Mouse (Mus musculus): ENCODE measurements at regions not wholly inside any gene's neighbourhood (a gene's known extent, or its start where the extent isn't known, plus 50 kb on each side); places are given as distances from the start of the nearest gene placed in this dataset.

DNA sequence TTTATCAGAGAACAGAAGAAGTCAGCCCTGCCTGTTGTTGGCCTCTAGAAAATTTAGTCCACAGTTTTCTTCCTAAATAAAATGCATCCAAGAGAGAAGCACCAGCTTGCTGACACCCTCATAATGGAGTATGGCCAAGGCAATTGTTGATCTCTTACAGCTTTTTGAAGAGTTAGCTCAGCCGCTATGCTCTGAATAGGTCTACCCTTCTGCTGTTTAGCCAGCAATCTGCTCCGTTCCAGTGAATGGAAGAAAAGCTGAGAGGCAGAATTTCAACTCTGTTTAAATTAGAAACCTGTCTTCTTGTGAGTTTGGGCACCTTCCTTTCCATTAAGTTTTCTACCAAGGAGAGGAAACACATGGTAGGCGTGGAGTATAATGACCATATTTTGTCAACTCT is 290.8 kb downstream of the Rnf144b start:
- no peak for DNase-seq

GRCm38 (mm10) chr13:47413940-47414339 is 291.5 kb downstream of the Rnf144b start:
- no peak for DNase-seq

GRCm38 (mm10) chr13:47429856-47430365 is 307.5 kb downstream of the Rnf144b start:
- no peak for DNase-seq

GRCm38 (mm10) chr13:47430409-47430808 is 308.0 kb downstream of the Rnf144b start:
- DNase-seq: no peak

DNA sequence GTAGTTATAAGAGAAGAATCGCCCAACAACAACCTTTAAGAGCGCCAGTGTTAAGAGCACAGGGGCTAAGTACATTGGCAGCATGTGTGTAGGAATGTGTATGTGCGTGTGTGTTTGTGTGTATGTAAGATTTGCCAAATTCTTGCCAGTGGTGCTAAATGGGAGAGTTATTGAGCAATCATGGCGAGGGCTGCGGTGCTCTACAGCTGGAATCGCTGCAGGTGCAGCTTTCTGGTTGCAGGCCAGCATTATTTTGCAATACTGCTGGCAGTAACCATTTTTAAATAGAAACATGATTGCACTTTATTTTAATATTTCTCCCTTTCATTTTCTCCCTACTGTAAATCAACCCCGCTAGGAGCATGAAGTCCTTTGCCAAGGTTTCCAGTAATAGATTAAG is 313.2 kb downstream of the Rnf144b start:
- no peak for DNase-seq

DNA sequence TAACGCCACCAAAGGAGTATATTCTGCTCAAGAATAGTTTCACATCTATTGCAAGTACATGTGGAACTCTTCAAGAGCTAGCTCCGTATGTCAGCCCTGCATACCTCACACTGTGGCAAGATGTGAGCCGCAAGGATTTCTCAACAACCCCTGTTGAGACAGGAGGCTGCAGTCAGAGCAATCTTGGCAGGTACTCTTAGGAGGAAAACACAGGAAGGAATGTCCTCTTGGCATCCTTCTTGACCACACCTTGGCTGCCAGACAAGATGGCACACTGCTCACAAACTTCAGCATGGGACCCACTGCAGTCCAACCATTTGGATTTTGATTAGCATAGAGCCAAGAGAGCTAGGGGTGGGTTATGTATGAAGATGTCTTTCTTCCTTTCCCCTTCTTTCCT is 322.4 kb downstream of the Rnf144b start:
- DNase-seq: no peak

DNA sequence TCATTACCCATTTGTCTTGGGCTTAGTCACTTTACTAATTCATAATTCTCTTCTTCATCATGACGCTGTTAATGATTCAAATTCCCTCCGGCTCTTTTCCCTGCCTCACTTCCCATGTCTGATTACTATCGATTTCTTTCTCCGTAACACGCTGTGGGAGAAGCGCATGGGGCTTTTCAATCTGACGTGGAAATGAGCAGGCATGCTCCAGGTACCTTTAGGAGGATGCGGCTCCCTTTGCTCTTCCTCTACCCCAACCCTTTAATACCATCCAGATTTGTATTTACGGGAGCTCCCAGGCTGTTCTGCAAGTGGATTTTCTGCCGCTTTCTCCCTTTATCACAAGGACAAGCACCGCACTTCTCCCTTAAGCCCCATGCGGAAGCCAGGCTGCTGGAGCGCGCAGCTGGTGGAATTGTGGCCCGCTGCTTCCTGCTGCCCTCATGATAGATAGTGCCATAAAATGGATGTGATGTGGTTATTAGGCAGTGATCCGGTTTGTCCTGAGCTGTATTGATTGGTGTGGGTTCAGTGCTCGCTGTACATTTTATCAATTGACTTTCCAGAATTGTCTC is 329.8 kb downstream of the Rnf144b start:
- DNase-seq: no peak

DNA sequence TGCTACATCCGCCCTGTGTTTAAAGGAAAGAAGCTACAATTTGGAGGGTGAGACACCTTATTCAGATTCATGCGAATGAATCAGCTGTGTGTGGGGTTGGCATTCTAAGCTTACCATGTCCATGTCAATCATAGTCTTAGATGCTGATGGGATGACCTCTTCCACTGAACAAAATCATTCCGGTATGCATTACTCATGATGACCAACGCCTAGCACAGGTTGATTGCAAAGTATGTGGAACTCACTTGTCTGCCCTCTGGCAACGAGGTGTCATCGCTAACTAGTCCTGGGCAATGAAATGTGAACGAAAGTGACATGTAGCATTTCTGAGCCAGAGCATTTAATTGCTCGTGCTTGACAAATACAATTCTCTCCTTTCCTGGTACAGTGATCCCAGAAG is 339.7 kb downstream of the Rnf144b start:
- DNase-seq: no peak

DNA sequence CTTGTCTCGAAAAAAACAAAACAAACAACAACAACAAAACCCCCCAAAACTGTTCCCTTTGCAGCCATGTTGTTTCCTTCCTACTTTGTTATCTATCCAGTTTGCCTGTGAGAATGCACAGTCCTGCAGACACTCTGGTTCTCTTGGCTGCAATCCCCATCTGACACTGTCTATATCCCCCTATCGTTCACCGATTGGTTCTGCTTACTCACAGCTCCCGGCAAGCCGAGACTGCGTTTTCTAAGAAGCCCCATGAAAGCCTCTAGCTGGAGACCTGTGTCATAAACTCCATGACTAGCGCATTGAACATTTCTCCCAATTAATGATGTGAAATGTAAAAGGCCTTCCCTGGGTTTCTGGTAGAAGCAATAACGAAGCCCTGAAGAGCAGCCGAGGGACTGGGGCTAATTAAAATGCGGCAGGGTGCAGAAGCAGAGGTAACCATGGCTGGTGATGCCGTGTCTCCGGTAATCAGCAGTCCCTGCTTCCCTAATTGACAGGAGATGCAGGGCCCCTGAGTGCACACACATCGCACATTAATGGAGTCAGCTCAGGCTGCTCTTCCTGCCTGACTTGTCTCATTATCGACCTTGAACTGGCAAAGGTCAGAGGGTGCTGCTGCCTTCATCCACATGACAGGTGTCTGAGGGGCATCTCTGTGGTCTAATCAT is 349.2 kb downstream of the Rnf144b start:
- DNase-seq: no peak

GRCm38 (mm10) chr13:47480159-47480558 is 357.7 kb downstream of the Rnf144b start:
- DNase-seq: no peak

DNA sequence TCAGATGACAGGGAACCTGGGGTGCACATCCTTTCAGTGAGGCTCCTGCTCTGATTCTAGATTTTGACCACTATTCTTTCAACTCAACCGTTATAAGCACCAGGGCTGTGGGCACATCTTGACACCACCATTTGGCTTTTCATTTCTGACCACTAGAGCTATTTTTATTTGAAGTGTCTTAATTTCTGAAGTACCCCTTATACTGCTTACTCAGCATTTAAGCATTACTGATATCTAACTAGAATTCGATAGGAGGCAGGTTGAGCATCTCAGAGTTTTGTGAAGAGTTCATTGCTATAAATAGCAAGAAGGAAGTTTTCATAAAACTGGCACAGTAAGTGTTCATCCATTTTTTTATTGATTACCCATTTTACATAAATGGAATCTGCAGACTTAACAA is 362.4 kb downstream of the Rnf144b start:
- DNase-seq: no peak

DNA sequence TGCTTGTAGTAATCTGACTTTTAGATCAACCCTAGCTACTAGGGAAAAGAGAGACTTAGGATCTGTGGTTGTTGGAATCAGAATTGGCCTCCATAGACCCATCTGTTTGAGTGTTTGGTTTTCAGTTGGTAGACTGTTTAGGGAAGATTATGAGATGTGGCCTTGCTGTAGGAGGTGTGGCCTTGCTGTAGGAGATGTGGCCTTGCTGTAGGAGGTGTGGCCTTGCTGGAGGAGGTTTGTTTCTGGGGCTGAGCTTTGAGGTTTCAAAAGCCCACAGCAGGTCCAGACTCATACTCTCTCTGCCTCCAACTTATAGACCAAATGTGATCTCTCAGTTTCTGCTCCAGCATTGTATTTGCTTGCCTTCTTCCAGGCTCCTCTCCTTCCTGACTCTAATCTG is 363.7 kb downstream of the Rnf144b start:
- no peak for DNase-seq

- no peak for DNase-seq
These were observed 364.2 kb downstream of the Rnf144b start for GRCm38 (mm10) chr13:47486658-47487057.

GRCm38 (mm10) chr13:47505380-47505955 is 383.0 kb downstream of the Rnf144b start:
- no peak for DNase-seq

GRCm38 (mm10) chr13:47532935-47533334 is 410.5 kb downstream of the Rnf144b start:
- DNase-seq: no peak

DNA sequence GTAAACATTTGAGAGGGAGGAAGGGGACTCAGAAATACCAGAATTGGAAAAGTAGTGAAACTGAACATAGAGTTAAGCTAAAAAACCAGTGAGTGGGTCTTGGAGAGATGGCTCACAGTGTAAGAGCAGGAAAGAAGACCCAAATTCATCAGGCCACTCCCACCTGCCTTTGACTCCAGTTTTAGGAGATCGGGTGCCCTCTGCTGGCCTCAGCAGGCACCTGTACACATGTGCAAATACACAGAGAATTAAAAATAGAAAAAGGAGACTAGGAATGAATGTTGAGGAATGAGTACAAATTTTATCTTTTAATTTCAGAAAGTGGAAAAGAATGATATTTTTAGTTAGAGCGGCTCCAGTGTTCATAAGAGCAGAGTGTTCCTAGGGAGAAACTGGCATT is 414.7 kb downstream of the Rnf144b start:
- no peak for DNase-seq

DNA sequence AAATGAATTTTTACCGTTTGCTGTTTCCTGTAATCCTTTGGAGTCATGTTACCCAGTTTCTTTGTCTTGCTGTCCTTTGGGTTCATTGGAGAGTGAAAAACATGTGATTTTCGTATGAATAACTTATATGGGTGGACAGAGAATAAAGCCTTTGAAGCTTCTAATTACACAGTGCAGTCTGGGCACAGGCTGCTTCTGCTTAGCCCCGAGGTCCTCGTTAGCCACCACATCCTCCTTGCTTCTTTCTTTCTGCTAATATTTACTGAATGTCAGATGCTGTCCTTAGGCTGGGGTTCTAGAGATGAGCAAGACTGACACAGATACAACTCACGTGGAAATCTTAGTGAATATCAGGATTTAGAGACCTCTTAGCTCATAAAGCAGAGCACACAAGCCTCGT is 427.2 kb downstream of the Rnf144b start:
- DNase-seq: no peak

- DNase-seq: no peak
These were observed 429.8 kb downstream of the Rnf144b start for GRCm38 (mm10) chr13:47552251-47552650.

- no peak for DNase-seq
These were observed 431.7 kb downstream of the Rnf144b start for GRCm38 (mm10) chr13:47554198-47554597.

GRCm38 (mm10) chr13:47557196-47557974 is 434.9 kb downstream of the Rnf144b start:
- DNase-seq: no peak

DNA sequence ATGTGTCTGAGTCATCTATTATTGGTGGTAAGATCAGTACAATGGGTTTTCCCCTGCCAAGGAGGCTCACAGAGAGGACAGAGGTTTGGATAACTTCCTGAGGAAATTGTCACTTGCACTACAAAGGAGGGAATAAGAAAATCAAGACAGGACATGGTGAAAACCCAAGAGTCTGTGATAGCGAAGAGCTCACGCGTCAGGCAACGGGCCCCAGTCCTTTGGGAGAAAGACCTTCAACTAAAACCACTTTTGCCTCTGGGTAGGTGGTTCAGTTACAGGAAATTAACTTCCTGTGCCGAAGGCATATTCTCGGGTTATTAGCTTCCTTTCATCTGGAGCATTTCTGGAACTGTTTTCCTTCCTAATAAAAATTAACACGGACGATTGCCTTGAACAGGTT is 440.4 kb downstream of the Rnf144b start:
- DNase-seq: no peak

DNA sequence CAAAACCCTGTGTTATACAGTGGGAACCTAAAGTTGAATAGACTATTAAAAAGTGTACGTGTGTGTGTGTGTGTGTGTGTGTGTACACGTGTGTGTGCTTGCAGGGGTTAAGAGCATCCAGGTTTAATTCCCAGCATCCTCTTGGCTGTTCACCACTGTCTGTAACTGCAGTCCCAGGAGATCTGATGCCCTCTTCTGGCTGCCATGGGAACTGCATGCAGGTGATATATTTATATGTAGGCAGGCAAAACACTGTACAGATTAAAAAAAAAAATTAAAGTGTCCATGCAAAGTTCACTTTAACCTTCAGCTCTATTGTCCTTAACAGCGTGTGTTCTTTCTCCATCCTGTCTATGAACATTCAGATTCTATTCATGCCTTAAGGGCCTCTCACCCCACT is 454.1 kb downstream of the Rnf144b start:
- DNase-seq: no peak

DNA sequence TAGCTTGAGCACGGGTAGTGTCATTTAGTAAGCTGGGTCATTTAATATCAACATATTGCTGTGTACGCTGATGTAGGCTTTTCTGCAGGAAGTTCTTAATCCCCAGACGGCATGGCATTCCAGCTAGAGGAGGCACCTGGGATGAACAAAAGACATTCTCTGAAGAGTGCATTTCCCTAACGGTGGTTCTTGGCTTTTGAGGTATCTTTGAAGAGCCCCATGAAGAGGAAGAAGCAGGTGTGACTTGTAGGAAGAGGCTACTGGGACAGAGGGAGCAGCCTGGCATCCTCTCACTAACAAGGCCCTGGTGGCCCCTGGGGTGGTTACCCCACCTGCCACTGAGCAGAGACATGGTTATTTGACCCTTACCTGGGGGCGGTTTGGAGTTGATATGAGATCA is 457.7 kb downstream of the Rnf144b start:
- DNase-seq: no peak

- DNase-seq: no peak
These were observed 462.7 kb downstream of the Rnf144b start for GRCm38 (mm10) chr13:47585158-47585557.
